Mouse (Mus musculus) intestine, postnatal 0 days (tissue): ENCODE results near the gene Rnf123. TPM values are rescaled to one million over a fixed set of nuclear protein-coding genes. Genes with fewer than 3 reads are reported as not detected.
A peak's percentile ranks its signal among the peaks of the same experiment; 100 is the strongest.

Experiments
- ATAC-seq: fragments of 200-750 bp; cut with Nextera tagmentation; 2 replicates; pipeline ENCODE4 v1.8.0; 2017; ENCODE audit warnings: mild to moderate bottlenecking, moderate TSS enrichment, moderate library complexity
- H3K27ac ChIP-seq: fragments of 300-500 bp; sonication (generic); 2 replicates; pipeline ENCODE4 v1.5.1; 2014; ENCODE audit warnings: mild to moderate bottlenecking, low read depth, low read length, moderate library complexity
- H3K27me3 ChIP-seq: fragments of 300-500 bp; sonication (generic); replicated peaks from 2 replicates; pipeline ENCODE4 v1.6.1; 2014; ENCODE audit warnings: low read length, mixed read lengths; ENCODE audit not compliant: control insufficient read depth, insufficient read depth
- H3K36me3 ChIP-seq: fragments of 300-500 bp; sonication (generic); 2 replicates; pipeline ENCODE4 v1.6.1; 2014; ENCODE audit warnings: mild to moderate bottlenecking, moderate library complexity; ENCODE audit not compliant: control insufficient read depth, insufficient read depth
- H3K4me1 ChIP-seq: fragments of 300-500 bp; sonication (generic); replicated peaks from 2 replicates; pipeline ENCODE4 v1.6.1; 2014; ENCODE audit warnings: antibody characterized with exemption, low read length, mixed read lengths; ENCODE audit not compliant: control insufficient read depth, insufficient read depth
- H3K4me2 ChIP-seq: fragments of 300-500 bp; sonication (generic); replicated peaks from 2 replicates; pipeline ENCODE4 v1.6.1; 2014; ENCODE audit warnings: low read depth, mild to moderate bottlenecking, moderate library complexity
- H3K4me3 ChIP-seq: fragments of 300-500 bp; sonication (generic); 2 replicates; pipeline ENCODE4 v1.5.1; 2014; ENCODE audit warnings: low read depth, low read length
- H3K9ac ChIP-seq: fragments of 300-500 bp; sonication (generic); 2 replicates; pipeline ENCODE4 v1.6.1; 2014; ENCODE audit warnings: mild to moderate bottlenecking, low read depth, low read length
- H3K9me3 ChIP-seq: fragments of 300-500 bp; sonication (generic); 2 replicates; pipeline ENCODE4 v1.6.1; 2016; ENCODE audit warnings: mixed run types; ENCODE audit not compliant: control insufficient read depth
- CTCF ChIP-seq: sonication (generic); IDR thresholded peaks from 2 replicates; pipeline ENCODE4 v1.5.1; 2016; ENCODE audit warnings: low read depth, mild to moderate bottlenecking, control low read depth, antibody characterized with exemption, moderate library complexity
- WGBS: fragments of 180-500 bp; shearing (Covaris S2); extraction: QIAGEN DNeasy Blood & Tissue Kit; methylation state at CpG from one replicate; pipeline ENCODE4 v1.1.7; 2014; 5-methylcytosine and 5-hydroxymethylcytosine counted together
- polyA plus RNA-seq: library from polyadenylated mRNA; unstranded; fragments of >200 nt; fragmentation: Nextera tagmentation; extraction: Ambion mirVana; gene quantifications from 2 replicates; pipeline ENCODE4 v1.2.1, GENCODE M21; 2015

Gene Rnf123
- polyA plus RNA-seq, 1 experiment from 2014 or later: 18.2 TPM

- Histone ChIP-seq H3K27me3 (no peaks in the 10 kb centered on the region), H3K9me3 (no peaks in the 10 kb centered on the region), H3K27ac (peak overlapping the region; percentile 91), H3K4me2 (peak overlapping the region; percentile 93), H3K36me3 (peaks cover 19% of the 10 kb centered on the region), H3K4me3 (peak overlapping the region; percentile 87), H3K9ac (peak overlapping the region; percentile 91), H3K4me1 (peaks cover 8% of the 10 kb centered on the region; the same call in 1 of the 2 replicates)
- no peak for TF ChIP-seq CTCF
- under 1% methylated on average over 16 of the region's 16 CpGs for WGBS
- ATAC-seq: peak; percentile 58
Measured at GRCm38 (mm10) chr9:108094998-108095411, 11.9 kb upstream of the Rnf123 start.

- Histone ChIP-seq H3K4me3 (peak within 1 kb of the TSS; percentile 87), H3K4me2 (peak within 1 kb of the TSS; percentile 93), H3K27ac (peak within 1 kb of the TSS; percentile 91), H3K9me3 (no peaks in the 10 kb centered on the region), H3K36me3 (peaks cover 25% of the 10 kb centered on the region), H3K9ac (peak within 1 kb of the TSS; percentile 91), H3K4me1 (peaks cover 8% of the 10 kb centered on the region; the same call in 1 of the 2 replicates), H3K27me3 (no peaks in the 10 kb centered on the region)
- ATAC-seq: peak; percentile 92
- under 1% methylated on average over 52 of the region's 52 CpGs for WGBS
- TF ChIP-seq CTCF: peak; percentile 36
Measured at GRCm38 (mm10) chr9:108094184-108094941, 11.2 kb upstream of the Rnf123 start, which contains the start of gene Apeh. Apeh (minus strand) TSS chr9:108094606.

GRCm38 (mm10) chr9:108093586-108093985 lies 10.4 kb upstream of the Rnf123 start:
- ATAC-seq: no peak
- Histone ChIP-seq H3K4me2 (peak overlapping the region; percentile 93), H3K9ac (peak overlapping the region; percentile 91), H3K27me3 (no peaks in the 10 kb centered on the region), H3K9me3 (no peaks in the 10 kb centered on the region), H3K4me3 (peak overlapping the region; percentile 87), H3K4me1 (peaks cover 8% of the 10 kb centered on the region; the same call in 1 of the 2 replicates), H3K36me3 (peaks cover 33% of the 10 kb centered on the region), H3K27ac (peak overlapping the region; percentile 91)
- TF ChIP-seq CTCF: no peak
- WGBS: 62% methylated on average over 10 of the region's 10 CpGs

- Histone ChIP-seq H3K9ac (no peak overlapping the region), H3K4me3 (no peak overlapping the region), H3K4me1 (peaks cover 5% of the 10 kb centered on the region; the same call in 1 of the 2 replicates), H3K4me2 (no peak overlapping the region), H3K27ac (no peak overlapping the region), H3K27me3 (no peaks in the 10 kb centered on the region), H3K36me3 (peaks cover 62% of the 10 kb centered on the region), H3K9me3 (no peaks in the 10 kb centered on the region)
- no peak for ATAC-seq
- WGBS: 92% methylated on average over 7 of the region's 7 CpGs
- TF ChIP-seq CTCF: no peak
Measured at GRCm38 (mm10) chr9:108090611-108091120, 7.5 kb upstream of the Rnf123 start.

GRCm38 (mm10) chr9:108085261-108085660 lies 2.1 kb upstream of the Rnf123 start:
- Histone ChIP-seq H3K27me3 (no peaks in the 10 kb centered on the region), H3K4me3 (no peak overlapping the region), H3K4me1 (peaks cover 14% of the 10 kb centered on the region), H3K9ac (no peak overlapping the region), H3K4me2 (no peak overlapping the region), H3K36me3 (peaks cover 57% of the 10 kb centered on the region), H3K9me3 (no peaks in the 10 kb centered on the region), H3K27ac (peak overlapping the region; percentile 22)
- TF ChIP-seq CTCF: no peak
- 70% methylated on average over 4 of the region's 4 CpGs for WGBS
- ATAC-seq: peak; percentile 62

DNA sequence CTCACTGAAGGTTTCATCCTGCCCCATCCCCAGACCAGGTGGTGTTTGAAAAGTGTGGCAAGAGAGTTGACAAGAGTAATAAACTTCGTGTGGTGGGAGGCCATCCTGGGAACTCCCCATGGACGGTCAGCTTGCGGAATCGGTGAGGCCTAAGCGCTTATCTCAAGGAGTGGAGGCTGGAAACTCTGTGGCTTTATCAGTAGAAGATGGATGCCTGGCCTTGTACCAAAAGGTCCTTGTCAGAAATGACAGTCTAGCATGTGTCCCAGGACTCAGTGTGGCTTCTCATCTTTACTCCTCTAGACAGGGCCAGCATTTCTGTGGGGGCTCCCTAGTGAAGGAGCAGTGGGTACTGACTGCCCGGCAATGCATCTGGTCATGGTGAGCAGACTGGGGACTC lies 415 bp upstream of the Rnf123 start:
- Histone ChIP-seq H3K4me1 (peaks cover 17% of the 10 kb centered on the region), H3K27me3 (no peaks in the 10 kb centered on the region), H3K9me3 (no peaks in the 10 kb centered on the region), H3K9ac (no peak overlapping the region), H3K4me2 (no peak overlapping the region), H3K36me3 (peaks cover 40% of the 10 kb centered on the region), H3K4me3 (no peak overlapping the region), H3K27ac (no peak overlapping the region)
- 57% methylated on average over 6 of the region's 6 CpGs for WGBS
- TF ChIP-seq CTCF: no peak
- no peak for ATAC-seq
